Mouse (Mus musculus) MEL (cell line): Measurements from ENCODE around the gene Fyn.

ENCODE experiments used
- CHD2 ChIP-seq: IDR thresholded peaks from 2 replicates; pipeline ENCODE4 v1.6.1; 2011; ENCODE audit warnings: low read length, improper control_type of control experiment
- CTCF ChIP-seq, 3 experiments: IDR thresholded peaks in 2 of 3; conservative IDR thresholded peaks in 1 of 3; 2 replicates each; pipeline ENCODE4 v1.5.1; 2011 to 2012; ENCODE audit warnings: low read length in 3 of 3, low read depth in 2 of 3, mild to moderate bottlenecking in 2 of 3, improper control_type of control experiment in 1 of 3, inconsistent platforms in 1 of 3, mixed read lengths in 1 of 3, moderate library complexity in 1 of 3; ENCODE audit not compliant: control insufficient read depth in 1 of 3, insufficient read depth in 1 of 3, poor library complexity in 1 of 3, severe bottlenecking in 1 of 3
- E2F4 ChIP-seq: IDR thresholded peaks from 2 replicates; pipeline ENCODE4 v1.6.1; 2011; ENCODE audit warnings: low read depth, low read length, improper control_type of control experiment, borderline replicate concordance
- ETS1 ChIP-seq: IDR thresholded peaks from 2 replicates; pipeline ENCODE4 v1.6.1; 2012; ENCODE audit warnings: low read depth, mild to moderate bottlenecking, inconsistent platforms, low read length, improper control_type of control experiment, moderate library complexity
- GABPA ChIP-seq: IDR thresholded peaks from 2 replicates; pipeline ENCODE4 v1.6.1; 2012; ENCODE audit warnings: low read depth, mild to moderate bottlenecking, inconsistent platforms, low read length, improper control_type of control experiment, moderate library complexity
- MAX ChIP-seq: IDR thresholded peaks from 2 replicates; pipeline ENCODE4 v1.6.1; 2011; ENCODE audit warnings: low read length, improper control_type of control experiment
- MYC ChIP-seq: IDR thresholded peaks from 2 replicates; pipeline ENCODE4 v1.6.1; 2011; ENCODE audit warnings: low read depth, mild to moderate bottlenecking, low read length, improper control_type of control experiment, moderate library complexity
- POLR2A ChIP-seq, 2 experiments: IDR thresholded peaks; 2 replicates each; pipeline ENCODE4 v1.6.1; 2011 to 2012; ENCODE audit warnings: low read length in 2 of 2, mild to moderate bottlenecking in 2 of 2, control low read depth in 1 of 2, improper control_type of control experiment in 1 of 2, low read depth in 1 of 2, moderate library complexity in 1 of 2; ENCODE audit not compliant: control insufficient read depth in 1 of 2, insufficient read depth in 1 of 2, poor library complexity in 1 of 2
- POLR2AphosphoS2 ChIP-seq: IDR thresholded peaks from 2 replicates; pipeline ENCODE4 v1.6.1; 2011; ENCODE audit warnings: low read length, improper control_type of control experiment
- TCF12 ChIP-seq: IDR thresholded peaks from 2 replicates; pipeline ENCODE4 v1.6.1; 2014; ENCODE audit warnings: low read depth, mild to moderate bottlenecking, inconsistent platforms, low read length, improper control_type of control experiment, moderate library complexity
- UBTF ChIP-seq: IDR thresholded peaks from 2 replicates; pipeline ENCODE4 v1.6.1; 2012; ENCODE audit warnings: low read depth, mild to moderate bottlenecking, inconsistent platforms, low read length, improper control_type of control experiment, moderate library complexity, borderline replicate concordance; ENCODE audit not compliant: insufficient read depth
- ZNF384 ChIP-seq: IDR thresholded peaks from 2 replicates; pipeline ENCODE4 v1.6.1; 2012; ENCODE audit warnings: low read depth, mild to moderate bottlenecking, inconsistent platforms, low read length, improper control_type of control experiment

- no peak for TF ChIP-seq POLR2A (IDR thresholded peaks at IDR 0.05; ENCODE audit: control insufficient read depth in 1 of 2, insufficient read depth in 1 of 2, low read depth in 1 of 2, low read length in 2 of 2, poor library complexity in 1 of 2)
- TF ChIP-seq CTCF (IDR thresholded peaks at IDR 0.05 in 2 of 3, conservative IDR thresholded peaks at IDR 0.05 in 1 of 3; ENCODE audit: control insufficient read depth in 1 of 3, insufficient read depth in 1 of 3, low read depth in 2 of 3, low read length in 3 of 3, poor library complexity in 1 of 3, severe bottlenecking in 1 of 3): no peak
- TF ChIP-seq MYC: no peak
- TF ChIP-seq CHD2: no peak
- TF ChIP-seq TCF12: no peak
- no peak for TF ChIP-seq GABPA
- no peak for TF ChIP-seq ETS1
- TF ChIP-seq UBTF: no peak
- no peak for TF ChIP-seq POLR2AphosphoS2
- no peak for TF ChIP-seq MAX
- TF ChIP-seq E2F4: no peak
- TF ChIP-seq ZNF384: no peak
Observed at GRCm38 (mm10) chr10:39461909-39462308, 93.3 kb downstream of the Fyn start.
